Comparison of ENCODE assay signal across 8 mouse cellular contexts in the genomic region with DNA sequence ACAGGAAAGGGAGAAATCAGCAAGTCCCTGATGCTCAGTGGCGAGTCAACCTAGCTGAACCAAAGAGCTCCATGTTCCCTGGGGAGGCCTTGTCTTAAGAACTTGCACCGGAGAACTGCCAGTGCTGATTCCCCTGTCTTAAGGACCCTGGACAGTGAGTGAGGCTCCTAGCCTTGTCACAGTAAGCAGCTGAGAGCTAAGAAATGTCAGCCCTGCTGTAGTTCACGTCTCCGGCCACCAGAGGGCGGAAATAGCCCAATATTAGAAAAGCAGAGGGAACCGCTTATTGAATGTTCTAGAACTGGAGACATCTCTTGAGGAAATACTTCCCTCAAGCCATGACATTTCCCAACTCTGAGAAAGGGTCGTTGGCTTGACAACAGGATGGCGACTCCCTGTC. TPM values are rescaled to one million over a fixed set of nuclear protein-coding genes. Genes with fewer than 3 reads are reported as not detected.
DNase-seq lines count a peak whose midpoint lies in the region; ATAC-seq and TF ChIP-seq lines count a peak whose summit lies in the region.

No protein-coding gene starts in this region.

- no peaks in the 10 kb centered on the region for H3K27me3 ChIP-seq in embryonic facial prominence, embryonic 11.5 days (ENCODE audit: control insufficient read depth, insufficient read depth, low read length)
- no peaks in the 10 kb centered on the region for H3K27me3 ChIP-seq in small intestine, adult 2 months (ENCODE audit: control insufficient read depth, insufficient read depth, low read length)

- no peak overlapping the region for H3K4me2 ChIP-seq in embryonic facial prominence, embryonic 11.5 days (ENCODE audit: low read depth, low read length)

- intact Hi-C loops in heart, postnatal 10 days (cut with DNase I), result loop anchor here (1.0 to 10.0 kb wide), 5 partner anchors 49 to 531 kb away; no protein-coding TSS in a partner anchor

- peaks cover 0 to 8% of the 10 kb centered on the region in 2 experiments; a peak in 3 of 4 replicates for H3K4me1 ChIP-seq in ES-E14 (ENCODE audit: control insufficient read depth in 2 of 2, insufficient read depth in 2 of 2, low read length in 2 of 2, poor library complexity in 1 of 2)
- no peaks in the 10 kb centered on the region for H3K4me1 ChIP-seq in embryonic facial prominence, embryonic 11.5 days (ENCODE audit: control insufficient read depth, insufficient read depth, low read length)
- no peaks in the 10 kb centered on the region for H3K4me1 ChIP-seq in small intestine, adult 2 months (ENCODE audit: control insufficient read depth, insufficient read depth, insufficient read length, low read length)

- H3K4me3 ChIP-seq in ES-E14 (ENCODE audit: insufficient read depth in 1 of 2, low read depth in 1 of 2, low read length in 2 of 2, poor library complexity in 1 of 2, severe bottlenecking in 1 of 2), result no peak overlapping the region
- H3K4me3 ChIP-seq in embryonic facial prominence, embryonic 11.5 days (ENCODE audit: low read depth, low read length), result no peak overlapping the region
- no peak overlapping the region for H3K4me3 ChIP-seq in small intestine, adult 2 months (ENCODE audit: low read depth, low read length)

- no peak for TF ChIP-seq POLR2A in small intestine, adult 2 months (IDR thresholded peaks at IDR 0.05; ENCODE audit: low read depth, low read length)

- no peaks in the 10 kb centered on the region for H3K36me3 ChIP-seq in ES-E14 (ENCODE audit: control insufficient read depth, insufficient read depth, low read length, poor library complexity, severe bottlenecking)
- H3K36me3 ChIP-seq in embryonic facial prominence, embryonic 11.5 days (replicated peaks; ENCODE audit: control insufficient read depth, insufficient read depth, low read depth, low read length), result no peaks in the 10 kb centered on the region
- no peaks in the 10 kb centered on the region for H3K36me3 ChIP-seq in small intestine, adult 2 months (ENCODE audit: control insufficient read depth, insufficient read depth, low read length)

- WGBS in embryonic facial prominence, embryonic 11.5 days, result 19% methylated on average over 8 of the region's 8 CpGs
- WGBS in small intestine, adult 2 months, result 20% methylated on average over 8 of the region's 8 CpGs

- in situ Hi-C loops in ES-E14 (cut with MboI; ENCODE audit: low sequenced_read_pairs in 2 of 2, unreplicated experiment in 2 of 2), result loop anchor here in 1 of 2 experiments (10.0 kb wide), 2 partner anchors 471 to 531 kb away; no protein-coding TSS in a partner anchor

- ATAC-seq in embryonic facial prominence, embryonic 11.5 days (replicated peaks; ENCODE audit: insufficient number of reproducible peaks, low FRiP score, low TSS enrichment, low read depth), result no peak
- no peak for ATAC-seq in inflammation-experienced regulatory T-cells, adult 6 months

- peak overlapping the region; percentile 45; the same call in 1 of the 2 replicates for H3K27ac ChIP-seq in ES-E14 (ENCODE audit: insufficient read depth, low read depth, low read length, poor library complexity, severe bottlenecking)
- no peak overlapping the region for H3K27ac ChIP-seq in embryonic facial prominence, embryonic 11.5 days (replicated peaks; ENCODE audit: low read depth, low read length)
- no peak overlapping the region for H3K27ac ChIP-seq in small intestine, adult 2 months (ENCODE audit: insufficient read depth, low read depth, low read length)

- peak; percentile 98 for DNase-seq in ES-E14 (ENCODE audit: low read depth, low spot score)
- DNase-seq in adrenal gland, postnatal 36 days, result peak; percentile 75 to 76
- peak; percentile 87 for DNase-seq in embryonic facial prominence, embryonic 11.5 days (ENCODE audit: low spot score)
- DNase-seq in heart, postnatal 10 days, result peak; percentile 80 to 87
- DNase-seq in layer of hippocampus, adult 9-10 months (ENCODE audit: low spot score), result peak; percentile 83
- DNase-seq in lung, postnatal 36 days, result peak; percentile 82

- TF ChIP-seq CTCF in small intestine, adult 2 months (IDR thresholded peaks at IDR 0.05; ENCODE audit: extremely low read depth, insufficient read length, insufficient replicate concordance, low read depth, low read length), result peak; percentile 83; the same call in 1 of the 2 replicates

- no peaks in the 10 kb centered on the region for H3K9me3 ChIP-seq in ES-E14 (ENCODE audit: control insufficient read depth, insufficient read depth, low read depth, low read length)
- H3K9me3 ChIP-seq in embryonic facial prominence, embryonic 11.5 days (replicated peaks; ENCODE audit: control insufficient read depth, low read length), result no peaks in the 10 kb centered on the region

- H3K9ac ChIP-seq in ES-E14 (ENCODE audit: insufficient read depth, low read depth, low read length, poor library complexity, severe bottlenecking), result no peak overlapping the region
- no peak overlapping the region for H3K9ac ChIP-seq in embryonic facial prominence, embryonic 11.5 days (replicated peaks; ENCODE audit: low read length)

TF ChIP-seq in ES-E14, 5 proteins besides CTCF, POLR2A, EP300 and RAD21:
- TF ChIP-seq ZC3H11A (IDR thresholded peaks at IDR 0.05; ENCODE audit: borderline replicate concordance, low read depth, low read length), result peak; percentile 96
- TF ChIP-seq MAFK (IDR thresholded peaks at IDR 0.05; ENCODE audit: insufficient read depth, low read depth, low read length), result 0 out of 2 replicates have a peak, but pooled peaks have one; percentile 41
- TF ChIP-seq HCFC1 (IDR thresholded peaks at IDR 0.05; ENCODE audit: borderline replicate concordance, insufficient read depth, low read length), result no peak
- TF ChIP-seq CHD2 (IDR thresholded peaks at IDR 0.05; ENCODE audit: low read depth, low read length), result no peak

RNA-seq across cellular contexts. Expression of a gene that starts 34.1 kb away (rescaled TPM):
- 12.3 and 12.4 TPM in 2 replicates for total RNA-seq in ES-E14 (2012; rRNA removed)
- 100 to 1,000 TPM in 1 of 2 experiments, 10 to 100 TPM in 1; 61.2 to 336 TPM for total RNA-seq in adrenal gland, postnatal 36 days (2021)
- 25.0 and 29.4 TPM in 2 replicates for polyA plus RNA-seq in embryonic facial prominence, embryonic 11.5 days (2014; fragmentation: Nextera tagmentation; extraction: Ambion mirVana)
- 10 to 100 TPM; 20.7 to 23.1 TPM for total RNA-seq in heart, postnatal 10 days (2021)
- polyA plus RNA-seq in small intestine, adult 2 months (2012; rRNA removed), result 2.2 and 2.3 TPM in 2 replicates
- 100 to 1,000 TPM in 2 of 3 experiments, 10 to 100 TPM in 1; 74.0 to 177 (median 124) TPM for polyA plus RNA-seq in inflammation-experienced regulatory T-cells, adult 6 months (2017; shearing (Covaris generic))
